Mouse (Mus musculus) left cerebral cortex, adult 8-10 months (tissue): ENCODE measurements at regions not wholly inside any gene's neighbourhood (a gene's known extent, or its start where the extent isn't known, plus 50 kb on each side); places are given as distances from the start of the nearest gene placed in this dataset.

Experiments
- DNase-seq, 2 experiments: peaks; one replicate each; pipeline ENCODE4 v3.0.0; 2022; ENCODE audit warnings: low spot score in 2 of 2

- DNase-seq, result no peak
These were observed 190.2 kb upstream of the Cdh20 start for GRCm38 (mm10) chr1:104578123-104578522.

- no peak for DNase-seq
These were observed 184.2 kb upstream of the Cdh20 start for GRCm38 (mm10) chr1:104584123-104584522.

- no peak for DNase-seq
These were observed 181.3 kb upstream of the Cdh20 start for GRCm38 (mm10) chr1:104586985-104587384.

GRCm38 (mm10) chr1:104605301-104605700 is 163.0 kb upstream of the Cdh20 start:
- DNase-seq, result no peak

- DNase-seq, result no peak
These were observed 158.9 kb upstream of the Cdh20 start for GRCm38 (mm10) chr1:104609409-104609808.

GRCm38 (mm10) chr1:104617374-104617773 is 151.0 kb upstream of the Cdh20 start:
- DNase-seq, result no peak

- no peak for DNase-seq
These were observed 148.4 kb upstream of the Cdh20 start for GRCm38 (mm10) chr1:104619805-104620375.

GRCm38 (mm10) chr1:104625528-104625927 is 142.8 kb upstream of the Cdh20 start:
- no peak for DNase-seq

GRCm38 (mm10) chr1:104652405-104652804 is 115.9 kb upstream of the Cdh20 start:
- peak in 1 of 2 experiments; percentile 4 for DNase-seq
